Mouse (Mus musculus) G1E (cell line): ENCODE measurements around the gene Gm3460.
"Not testable (repeated sequence)": the region's sequence is repeated elsewhere in the genome, so short reads cannot be mapped to it uniquely, and the experiment has no call there.

Experiments used
- CTCF ChIP-seq: IDR thresholded peaks from 2 replicates; pipeline ENCODE4 v1.5.1; 2012; ENCODE audit warnings: low read depth, low read length, inconsistent platforms, mixed read lengths
- GATA1 ChIP-seq: IDR thresholded peaks from 2 replicates; pipeline ENCODE4 v1.6.1; 2012; ENCODE audit warnings: borderline replicate concordance, low read length, inconsistent platforms, mixed read lengths
- TAL1 ChIP-seq: conservative IDR thresholded peaks from 2 replicates; pipeline ENCODE4 v1.6.1; 2012; ENCODE audit warnings: low read depth, low read length, inconsistent platforms, mixed read lengths

GRCm38 (mm10) chr14:6604551-6604950, 17.7 kb downstream of the Gm3460 start:
- not testable (repeated sequence) for TF ChIP-seq CTCF, GATA1, TAL1
